Mouse (Mus musculus) bone marrow macrophage, adult 2 months (primary cell): ENCODE measurements around the gene Qpctl.

Source experiments
- CTCF ChIP-seq: IDR thresholded peaks from 2 replicates; pipeline ENCODE4 v1.5.1; 2012; ENCODE audit warnings: low read depth, mild to moderate bottlenecking, low read length, moderate library complexity
- POLR2A ChIP-seq: IDR thresholded peaks from 2 replicates; pipeline ENCODE4 v1.6.1; 2012; ENCODE audit warnings: mild to moderate bottlenecking, low read depth, low read length, borderline replicate concordance

DNA sequence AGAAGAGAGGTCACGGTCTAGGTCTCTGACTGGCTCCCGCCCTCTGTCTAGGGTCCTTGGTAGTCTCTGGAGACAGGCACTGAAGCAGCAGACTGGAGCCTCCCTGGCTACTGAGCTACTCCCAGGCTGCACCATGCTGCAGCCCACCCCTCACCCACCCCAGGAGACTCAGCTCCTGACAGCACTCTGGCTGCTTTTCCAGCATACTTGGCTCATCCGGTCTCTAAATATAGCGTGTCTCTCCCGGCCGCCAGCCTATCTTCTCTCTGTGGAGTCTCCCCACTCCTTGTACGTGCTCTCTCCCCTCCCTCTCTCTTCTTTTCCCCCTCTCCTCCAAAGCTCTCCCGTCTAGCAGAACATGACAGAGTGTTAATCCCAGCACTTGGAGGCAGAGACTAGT lies 21.1 kb upstream of the Qpctl start:
- TF ChIP-seq POLR2A (no peak), CTCF (no peak)
